Mouse (Mus musculus) cerebellum, postnatal 14 days (tissue): ENCODE measurements at regions not wholly inside any gene's neighbourhood (a gene's known extent, or its start where the extent isn't known, plus 50 kb on each side); places are given as distances from the start of the nearest gene placed in this dataset.

Experiments used
- DNase-seq, 2 experiments: peaks; one replicate each; pipeline ENCODE4 v3.0.0; 2021; ENCODE audit warnings: mixed read lengths in 2 of 2

- DNase-seq = no peak
Observed at GRCm38 (mm10) chr19:44626261-44626660, 63.6 kb downstream of the Hif1an start.

GRCm38 (mm10) chr19:44629705-44630104 lies 67.1 kb downstream of the Hif1an start:
- DNase-seq = peak in 1 of 2 experiments; percentile 23

- no peak for DNase-seq
Observed at GRCm38 (mm10) chr19:44631356-44632007, 68.8 kb downstream of the Hif1an start.

- no peak for DNase-seq
Observed at GRCm38 (mm10) chr19:44637145-44637719, 74.6 kb downstream of the Hif1an start.

GRCm38 (mm10) chr19:44640021-44640420 lies 77.4 kb downstream of the Hif1an start:
- DNase-seq = no peak

GRCm38 (mm10) chr19:44640551-44640950 lies 77.9 kb downstream of the Hif1an start:
- no peak for DNase-seq

GRCm38 (mm10) chr19:44642294-44642693 lies 79.6 kb downstream of the Hif1an start:
- DNase-seq = no peak

GRCm38 (mm10) chr19:44644376-44644775 lies 81.7 kb downstream of the Hif1an start:
- DNase-seq = no peak

GRCm38 (mm10) chr19:44644929-44645328 lies 82.3 kb downstream of the Hif1an start:
- no peak for DNase-seq

- DNase-seq = no peak
Observed at GRCm38 (mm10) chr19:44646548-44646947, 83.9 kb downstream of the Hif1an start.

- no peak for DNase-seq
Observed at GRCm38 (mm10) chr19:44649206-44649605, 86.6 kb downstream of the Hif1an start.

GRCm38 (mm10) chr19:44650841-44651240 lies 88.2 kb downstream of the Hif1an start:
- no peak for DNase-seq

GRCm38 (mm10) chr19:44651605-44652004 lies 89.0 kb downstream of the Hif1an start:
- DNase-seq = peak; percentile 22 to 24

GRCm38 (mm10) chr19:44655719-44656118 lies 93.1 kb downstream of the Hif1an start:
- peak; percentile 36 to 72 for DNase-seq

- DNase-seq = no peak
Observed at GRCm38 (mm10) chr19:44659316-44659715, 96.5 kb upstream of the Pax2 start.

GRCm38 (mm10) chr19:44669535-44669958 lies 86.3 kb upstream of the Pax2 start:
- no peak for DNase-seq

- peak in 1 of 2 experiments; percentile 24 for DNase-seq
Observed at GRCm38 (mm10) chr19:44674621-44675245, 81.1 kb upstream of the Pax2 start.

GRCm38 (mm10) chr19:44676555-44677120 lies 79.2 kb upstream of the Pax2 start:
- DNase-seq = peak; percentile 22 to 33

GRCm38 (mm10) chr19:44677295-44677694 lies 78.5 kb upstream of the Pax2 start:
- no peak for DNase-seq

- no peak for DNase-seq
Observed at GRCm38 (mm10) chr19:44678686-44679085, 77.2 kb upstream of the Pax2 start.

- DNase-seq = no peak
Observed at GRCm38 (mm10) chr19:44681675-44682074, 74.2 kb upstream of the Pax2 start.

GRCm38 (mm10) chr19:44683191-44683590 lies 72.7 kb upstream of the Pax2 start:
- DNase-seq = no peak

- DNase-seq = peak in 1 of 2 experiments; percentile 18
Observed at GRCm38 (mm10) chr19:44684061-44684514, 71.8 kb upstream of the Pax2 start.

GRCm38 (mm10) chr19:44686061-44686460 lies 69.8 kb upstream of the Pax2 start:
- no peak for DNase-seq
